Mouse (Mus musculus) liver, embryonic 11.5 days (tissue): ENCODE measurements at regions not wholly inside any gene's neighbourhood (a gene's known extent, or its start where the extent isn't known, plus 50 kb on each side); places are given as distances from the start of the nearest gene placed in this dataset.
"Not testable (repeated sequence)": the region's sequence is repeated elsewhere in the genome, so short reads cannot be mapped to it uniquely, and the experiment has no call there.

Experiments used
- ATAC-seq: fragments of 200-750 bp; cut with Nextera tagmentation; replicated peaks from 2 replicates; pipeline ENCODE4 v1.8.0; 2017; ENCODE audit warnings: moderate number of reproducible peaks, mild to moderate bottlenecking, moderate TSS enrichment, moderate library complexity; ENCODE audit not compliant: low FRiP score
- DNase-seq: peaks from one replicate; pipeline ENCODE4 v3.0.0-alpha.2; 2017; ENCODE audit warnings: low spot score
- H3K27ac ChIP-seq: fragments of 300-500 bp; sonication (generic); 2 replicates; pipeline ENCODE4 v1.5.1; 2014; ENCODE audit warnings: mild to moderate bottlenecking, low read depth, low read length, control low read depth
- H3K27me3 ChIP-seq: fragments of 300-500 bp; sonication (generic); replicated peaks from 2 replicates; pipeline ENCODE4 v1.6.1; 2014; ENCODE audit warnings: low read length, mixed read lengths; ENCODE audit not compliant: control insufficient read depth, insufficient read depth
- H3K36me3 ChIP-seq: fragments of 300-500 bp; sonication (generic); 2 replicates; pipeline ENCODE4 v1.6.1; 2014; ENCODE audit warnings: mild to moderate bottlenecking, low read length, moderate library complexity, mixed read lengths; ENCODE audit not compliant: control insufficient read depth, insufficient read depth
- H3K4me1 ChIP-seq: fragments of 300-500 bp; sonication (generic); replicated peaks from 2 replicates; pipeline ENCODE4 v1.6.1; 2014; ENCODE audit warnings: low read length, mixed read lengths; ENCODE audit not compliant: control insufficient read depth, insufficient read depth
- H3K4me2 ChIP-seq: fragments of 300-500 bp; sonication (generic); 2 replicates; pipeline ENCODE4 v1.6.1; 2014; ENCODE audit warnings: mild to moderate bottlenecking, control low read depth, moderate library complexity
- H3K4me3 ChIP-seq: fragments of 300-500 bp; sonication (generic); 2 replicates; pipeline ENCODE4 v1.5.1; 2014; ENCODE audit warnings: low read depth, low read length, control low read depth
- H3K9ac ChIP-seq: fragments of 300-500 bp; sonication (generic); 2 replicates; pipeline ENCODE4 v1.6.1; 2014; ENCODE audit warnings: low read depth, low read length, control low read depth
- H3K9me3 ChIP-seq: fragments of 300-500 bp; sonication (generic); 2 replicates; pipeline ENCODE4 v1.6.1; 2016; ENCODE audit warnings: low read length, inconsistent platforms, mixed read lengths; ENCODE audit not compliant: control insufficient read depth
- WGBS: fragments of 180-500 bp; shearing (Covaris S2); extraction: QIAGEN DNeasy Blood & Tissue Kit; methylation state at CpG from one replicate; pipeline ENCODE4 v1.1.7; 2014; 5-methylcytosine and 5-hydroxymethylcytosine counted together

DNA sequence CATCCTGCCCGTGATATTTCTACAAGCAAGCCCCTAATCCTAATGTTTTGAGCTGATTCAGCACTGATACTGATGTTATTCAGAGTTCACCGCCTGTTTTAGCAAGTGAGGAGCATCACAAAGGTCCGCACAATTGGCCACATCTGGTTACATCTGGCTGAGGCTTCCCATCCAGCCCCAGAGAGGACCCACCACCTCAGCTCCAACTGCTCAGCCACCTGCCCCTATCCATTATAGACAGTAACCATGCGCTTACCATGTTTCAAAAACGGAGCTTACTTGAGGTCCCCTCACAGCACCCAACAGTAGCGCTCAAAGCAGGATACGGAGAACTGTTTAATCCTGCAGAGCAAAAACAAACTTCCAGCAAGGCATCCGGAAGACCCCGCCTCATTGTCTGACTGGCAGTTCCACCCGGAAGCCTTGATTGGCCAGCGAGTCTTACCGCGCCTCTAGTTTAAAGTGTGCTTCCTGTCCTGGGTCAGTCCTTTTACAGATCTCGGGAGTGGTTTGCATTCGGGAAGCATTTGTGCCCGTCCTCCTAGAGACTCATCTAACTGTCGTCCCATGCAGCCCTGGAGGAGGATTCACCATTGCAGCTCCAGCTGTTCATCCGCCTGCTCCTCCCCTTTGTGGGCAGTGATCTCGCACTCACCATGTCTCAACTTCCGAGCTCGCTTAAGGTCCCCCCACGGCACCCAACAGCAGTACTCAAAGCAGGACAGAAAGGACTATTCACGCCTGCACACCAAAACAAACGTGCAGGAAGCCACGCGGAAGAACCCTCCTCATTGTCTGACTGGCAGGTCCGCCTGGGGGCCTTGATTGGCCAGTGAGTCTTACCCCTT is 69.9 kb upstream of the Zfp825 start:
- ATAC-seq: peak; percentile 98
- Histone ChIP-seq H3K27ac (peak overlapping the region; percentile 85), H3K4me3 (peak overlapping the region; percentile 57), H3K9ac (peak overlapping the region; percentile 72), H3K4me2 (peak overlapping the region; percentile 70)
- H3K9me3 ChIP-seq, H3K4me1 ChIP-seq, H3K36me3 ChIP-seq, H3K27me3 ChIP-seq: not testable (repeated sequence)
- DNase-seq: peak; percentile 77
- 2% methylated on average over 27 of the region's 27 CpGs for WGBS

DNA sequence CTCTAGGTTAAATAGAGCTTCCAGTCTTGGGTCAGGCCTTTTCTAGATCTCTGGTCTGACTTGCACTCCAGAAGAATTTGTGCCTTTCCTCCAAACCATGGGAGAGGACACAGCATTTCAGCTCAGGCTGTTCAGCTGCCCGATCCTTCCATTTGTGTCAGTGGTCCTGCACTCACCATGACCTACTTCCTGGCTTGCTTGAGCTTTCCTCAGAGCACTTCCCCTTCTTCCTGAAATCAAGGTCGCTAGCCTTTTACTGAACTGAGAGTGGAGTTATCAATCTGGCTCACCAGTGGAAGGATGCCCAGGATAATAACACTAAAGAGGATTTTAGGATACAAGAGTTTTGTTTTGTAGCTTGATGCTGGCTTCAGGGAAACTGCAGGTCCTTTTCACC is 70.5 kb upstream of the Zfp825 start:
- not testable (repeated sequence) for H3K9me3 ChIP-seq, ATAC-seq, H3K36me3 ChIP-seq, DNase-seq, H3K27me3 ChIP-seq, H3K4me1 ChIP-seq
- Histone ChIP-seq H3K9ac (peak overlapping the region; percentile 72), H3K4me2 (peak overlapping the region; percentile 70), H3K27ac (peak overlapping the region; percentile 85; the same call in 1 of the 2 replicates), H3K4me3 (peak overlapping the region; percentile 57)
- 13% methylated on average over 2 of the region's 2 CpGs for WGBS

DNA sequence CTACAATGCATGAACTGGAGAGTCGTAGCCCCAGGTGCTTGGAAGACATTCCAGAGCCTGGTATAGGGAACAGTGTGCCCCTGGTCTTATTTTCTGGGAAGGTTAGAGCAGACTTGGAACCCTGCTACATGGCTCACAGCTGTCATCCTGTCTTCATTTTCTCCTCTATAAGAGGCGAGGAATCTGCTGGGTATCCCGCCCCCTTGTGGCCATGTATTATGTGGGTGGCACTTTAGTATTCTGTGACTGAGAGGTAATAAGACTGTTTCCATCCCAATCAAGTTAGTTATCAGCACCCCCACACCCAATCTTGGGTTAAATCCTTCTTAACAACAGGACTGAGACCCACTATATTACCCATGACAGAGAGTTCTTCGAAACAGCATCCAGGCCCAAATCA is 69.4 kb upstream of the Erap1 start:
- H3K27me3 ChIP-seq, H3K9ac ChIP-seq, ATAC-seq, H3K27ac ChIP-seq, H3K4me2 ChIP-seq, H3K9me3 ChIP-seq, H3K4me1 ChIP-seq, DNase-seq, H3K36me3 ChIP-seq, H3K4me3 ChIP-seq: not testable (repeated sequence)
- WGBS: 62% methylated on average over 4 of the region's 4 CpGs
